Mouse (Mus musculus): ENCODE results near the gene Ndel1.
A peak's percentile ranks its signal among the peaks of the same experiment; 100 is the strongest.

Ndel1 gene

GRCm38 (mm10) chr11:68893911-68894464 is 22.3 kb upstream of the Ndel1 start:
- no peak for DNase-seq (ENCODE audit: low read depth, low spot score)

- no peak for DNase-seq (ENCODE audit: low read depth, low spot score)
Measured at GRCm38 (mm10) chr11:68892233-68892832, 20.7 kb upstream of the Ndel1 start.

GRCm38 (mm10) chr11:68891823-68892222 is 20.2 kb upstream of the Ndel1 start:
- no peak for DNase-seq (ENCODE audit: low read depth, low spot score)

- no peak for DNase-seq (ENCODE audit: low read depth, low spot score)
Measured at GRCm38 (mm10) chr11:68890625-68891024, 19.0 kb upstream of the Ndel1 start.

GRCm38 (mm10) chr11:68888653-68889052 is 17.0 kb upstream of the Ndel1 start:
- DNase-seq (ENCODE audit: low read depth, low spot score), result no peak

- DNase-seq (ENCODE audit: low read depth, low spot score), result no peak
Measured at GRCm38 (mm10) chr11:68888253-68888652, 16.6 kb upstream of the Ndel1 start, which contains the start of gene Rnf222. Gene Rnf222, plus strand, starts transcription at chr11:68888553.

- DNase-seq (ENCODE audit: low read depth, low spot score), result no peak
Measured at GRCm38 (mm10) chr11:68886091-68886490, 14.4 kb upstream of the Ndel1 start.

GRCm38 (mm10) chr11:68884368-68884767 is 12.7 kb upstream of the Ndel1 start:
- DNase-seq (ENCODE audit: low read depth, low spot score), result no peak

GRCm38 (mm10) chr11:68883843-68884242 is 12.2 kb upstream of the Ndel1 start:
- no peak for DNase-seq (ENCODE audit: low read depth, low spot score)

- peak; percentile 48 for DNase-seq (ENCODE audit: low read depth, low spot score)
Measured at GRCm38 (mm10) chr11:68882107-68882506, 10.4 kb upstream of the Ndel1 start.

GRCm38 (mm10) chr11:68878811-68879210 is 7.2 kb upstream of the Ndel1 start:
- DNase-seq (ENCODE audit: low read depth, low spot score), result no peak

GRCm38 (mm10) chr11:68874841-68875240 is 3.2 kb upstream of the Ndel1 start:
- DNase-seq (ENCODE audit: low read depth, low spot score), result peak; percentile 75

GRCm38 (mm10) chr11:68871277-68871676 is 381 bp downstream of the Ndel1 start:
- no peak for DNase-seq (ENCODE audit: low read depth, low spot score)

- DNase-seq (ENCODE audit: low read depth, low spot score), result no peak
Measured at GRCm38 (mm10) chr11:68864544-68865189, 7.0 kb downstream of the Ndel1 start.

- DNase-seq (ENCODE audit: low read depth, low spot score), result no peak
Measured at GRCm38 (mm10) chr11:68863631-68864091, 8.0 kb downstream of the Ndel1 start.

- DNase-seq (ENCODE audit: low read depth, low spot score), result no peak
Measured at GRCm38 (mm10) chr11:68862260-68862659, 9.4 kb downstream of the Ndel1 start.

GRCm38 (mm10) chr11:68859943-68860593 is 11.6 kb downstream of the Ndel1 start:
- no peak for DNase-seq (ENCODE audit: low read depth, low spot score)

- no peak for DNase-seq (ENCODE audit: low read depth, low spot score)
Measured at GRCm38 (mm10) chr11:68857329-68857728, 14.3 kb downstream of the Ndel1 start.

- DNase-seq (ENCODE audit: low read depth, low spot score), result no peak
Measured at GRCm38 (mm10) chr11:68854621-68855020, 17.0 kb downstream of the Ndel1 start.

GRCm38 (mm10) chr11:68853611-68854401 is 17.9 kb downstream of the Ndel1 start:
- DNase-seq (ENCODE audit: low read depth, low spot score), result no peak

- DNase-seq (ENCODE audit: low read depth, low spot score), result peak; percentile 99
Measured at GRCm38 (mm10) chr11:68852932-68853409, 18.7 kb downstream of the Ndel1 start.
